Mouse (Mus musculus): Measurements from ENCODE around the gene Abcc4.

DNA sequence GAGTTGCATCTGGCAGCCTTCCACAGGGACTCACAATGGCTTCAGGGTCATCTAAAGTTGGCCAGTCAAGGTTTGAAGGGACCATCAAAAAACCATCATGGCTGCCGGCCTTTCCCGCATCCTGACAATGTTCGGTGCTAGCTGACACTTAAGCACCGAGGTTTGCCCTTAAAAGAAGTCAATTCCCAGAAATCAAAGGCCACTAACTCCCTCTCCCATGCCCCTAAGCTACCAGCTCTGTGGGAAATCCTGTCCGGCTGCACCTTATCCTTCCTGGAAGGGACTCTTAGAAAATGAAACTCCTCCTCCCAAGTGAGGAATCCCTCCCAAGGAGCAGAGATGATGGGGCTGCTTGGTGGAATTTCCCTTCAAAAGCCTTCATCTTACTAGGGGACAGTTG, 14.6 kb downstream of the Abcc4 start:
- TF ChIP-seq CTCF (IDR thresholded peaks at IDR 0.05; ENCODE audit: borderline replicate concordance, insufficient read depth, low read depth, low read length) (no peak), POLR2A (IDR thresholded peaks at IDR 0.05; ENCODE audit: borderline replicate concordance, insufficient read depth, low read length) (no peak)

All from cerebellum, adult 2 months (tissue).